Mouse (Mus musculus) thymus, adult 2 months (tissue): ENCODE measurements at regions not wholly inside any gene's neighbourhood (a gene's known extent, or its start where the extent isn't known, plus 50 kb on each side); places are given as distances from the start of the nearest gene placed in this dataset.

ENCODE experiments used
- CTCF ChIP-seq: fragments of 200-500 bp; IDR thresholded peaks from 2 replicates; pipeline ENCODE4 v1.5.1; 2012; ENCODE audit warnings: mild to moderate bottlenecking, control low read depth, low read length, moderate library complexity, borderline replicate concordance; ENCODE audit not compliant: control insufficient read depth, poor library complexity, insufficient read depth; ENCODE audit errors: extremely low read depth
- POLR2A ChIP-seq: fragments of 200-500 bp; IDR thresholded peaks from 2 replicates; pipeline ENCODE4 v1.6.1; 2012; ENCODE audit warnings: mild to moderate bottlenecking, low read length, control low read depth, moderate library complexity; ENCODE audit not compliant: control insufficient read depth, poor library complexity, insufficient read depth; ENCODE audit errors: extremely low read depth

DNA sequence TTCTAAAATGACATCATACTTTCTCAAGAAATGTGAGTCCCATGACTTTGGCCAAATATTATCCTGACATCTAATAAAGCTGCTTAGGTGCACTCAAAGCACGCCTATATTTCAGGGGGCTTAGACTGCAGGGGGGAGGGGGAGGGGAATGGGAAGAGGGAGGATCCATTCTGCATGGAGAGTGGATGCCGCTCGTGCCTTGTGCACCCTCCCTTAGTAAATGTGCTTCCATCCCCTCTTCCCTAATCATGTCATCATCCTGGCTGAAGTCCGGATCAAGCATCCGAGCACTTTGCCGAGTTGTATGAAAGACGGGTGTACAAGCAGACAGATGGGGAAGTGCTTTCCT, 207.9 kb upstream of the Tox3 start:
- TF ChIP-seq POLR2A (no peak), CTCF (no peak)
